Mouse (Mus musculus): ENCODE measurements around the gene Tmem59. TPM values are rescaled to one million over a fixed set of nuclear protein-coding genes. Genes with fewer than 3 reads are reported as not detected.

Gene Tmem59
- total and polyA plus RNA-seq, 3 experiments = 50.7 to 71.8 (median 68.5) TPM

DNA sequence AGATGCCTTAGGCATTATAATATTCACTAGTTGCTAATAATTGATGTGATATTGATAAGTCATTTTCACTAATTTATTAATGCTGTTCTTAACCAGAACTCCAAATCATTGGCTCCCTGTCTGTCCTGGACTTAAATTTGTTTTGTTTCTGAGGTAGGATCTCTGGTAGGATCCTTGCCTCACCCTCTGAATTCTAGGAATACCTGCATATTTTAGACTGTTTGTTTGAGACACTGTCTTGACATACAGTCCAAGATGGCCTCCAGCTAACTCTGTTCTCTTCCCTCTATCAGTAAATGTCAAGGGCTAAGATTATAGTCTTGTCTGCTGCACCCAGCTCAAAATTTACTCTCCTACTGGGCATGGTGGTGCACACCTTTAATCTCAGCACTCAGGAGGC, 2.5 kb downstream of the Tmem59 start:
- no peaks in the 10 kb centered on the region for H3K27me3 ChIP-seq (replicated peaks)
- H3K9ac ChIP-seq (ENCODE audit: insufficient read depth, low read depth) = no peak overlapping the region
- H3K27ac ChIP-seq (ENCODE audit: insufficient read depth, low read depth) = no peak overlapping the region
- H3K9me3 ChIP-seq (replicated peaks; ENCODE audit: low read length) = no peaks in the 10 kb centered on the region
- H3K4me1 ChIP-seq (ENCODE audit: control insufficient read depth in 1 of 2, insufficient read depth in 2 of 2) = peaks cover 3 to 58% of the 10 kb centered on the region in 2 experiments
- dilution Hi-C loops (cut with MboI; ENCODE audit: extremely low pct_ligation_motif_present, extremely low pct_unique_long_range_greater_than_20kb, low sequenced_read_pairs) = no loop called here
- H3K4me2 ChIP-seq (ENCODE audit: insufficient read depth, low read depth, poor library complexity, severe bottlenecking) = no peak overlapping the region
- no peak overlapping the region for H3K4me3 ChIP-seq (replicated peaks in 1 of 3; ENCODE audit: low read depth in 2 of 3, low read length in 2 of 3, poor library complexity in 1 of 3)
- in situ Hi-C loops (cut with MboI; ENCODE audit: low pct_ligation_motif_present, low pct_unique_long_range_greater_than_20kb, low sequenced_read_pairs) = no loop called here
- peaks cover 65% of the 10 kb centered on the region for H3K79me2 ChIP-seq (replicated peaks; ENCODE audit: control insufficient read depth, extremely low read depth, insufficient read depth, poor library complexity, severe bottlenecking)
- peaks cover 3 to 20% of the 10 kb centered on the region in 2 experiments for H3K36me3 ChIP-seq (replicated peaks in 1 of 2; ENCODE audit: control insufficient read depth in 1 of 2, insufficient read depth in 1 of 2, low read length in 1 of 2)
- TF ChIP-seq IRF4 (IDR thresholded peaks at IDR 0.05; ENCODE audit: low read depth, low read length) (no peak), NELFE (IDR thresholded peaks at IDR 0.05; ENCODE audit: low read depth, low read length) (no peak)
- DNase-seq (ENCODE audit: extremely low read depth) = no peak

DNA sequence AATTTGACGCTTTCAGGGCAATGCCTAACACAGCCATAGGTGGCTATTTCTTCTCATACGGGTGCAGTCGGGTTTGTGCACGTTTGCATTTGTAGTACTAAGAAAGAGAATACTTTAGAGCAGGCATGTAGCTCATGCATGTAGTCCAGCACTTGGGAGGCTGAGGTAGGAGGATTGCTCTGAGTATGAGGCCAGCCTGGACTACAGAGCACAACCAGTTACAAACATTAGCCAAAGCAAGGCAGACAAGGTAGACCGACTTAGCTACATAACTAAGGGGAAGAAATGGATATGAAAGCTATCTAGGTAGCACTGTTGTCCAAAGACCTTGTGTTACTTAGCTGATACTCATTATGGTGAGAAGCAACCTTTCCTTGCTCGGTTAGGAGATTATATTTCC, 3.7 kb downstream of the Tmem59 start:
- no peak overlapping the region for H3K27ac ChIP-seq (ENCODE audit: insufficient read depth, low read depth)
- in situ Hi-C loops (cut with MboI; ENCODE audit: low pct_ligation_motif_present, low pct_unique_long_range_greater_than_20kb, low sequenced_read_pairs) (no loop called here), dilution Hi-C loops (cut with MboI; ENCODE audit: extremely low pct_ligation_motif_present, extremely low pct_unique_long_range_greater_than_20kb, low sequenced_read_pairs) (no loop called here)
- H3K27me3 ChIP-seq (replicated peaks) = no peaks in the 10 kb centered on the region
- H3K4me1 ChIP-seq (ENCODE audit: control insufficient read depth in 1 of 2, insufficient read depth in 2 of 2) = peaks cover 3 to 55% of the 10 kb centered on the region in 2 experiments
- H3K4me3 ChIP-seq (replicated peaks in 1 of 3; ENCODE audit: low read depth in 2 of 3, low read length in 2 of 3, poor library complexity in 1 of 3) = no peak overlapping the region
- no peak overlapping the region for H3K4me2 ChIP-seq (ENCODE audit: insufficient read depth, low read depth, poor library complexity, severe bottlenecking)
- no peak overlapping the region for H3K9ac ChIP-seq (ENCODE audit: insufficient read depth, low read depth)
- TF ChIP-seq MYC (IDR thresholded peaks at IDR 0.05; ENCODE audit: low read depth, low read length) = no peak
- no peak for TF ChIP-seq UBTF (IDR thresholded peaks at IDR 0.05; ENCODE audit: low read depth, low read length)
- TF ChIP-seq GABPA (IDR thresholded peaks at IDR 0.05; ENCODE audit: insufficient replicate concordance, low read depth, low read length) = no peak
- no peak for TF ChIP-seq CHD2 (IDR thresholded peaks at IDR 0.05; ENCODE audit: low read length)
- no peak for TF ChIP-seq JUND (conservative IDR thresholded peaks at IDR 0.05; ENCODE audit: low read depth, low read length)
- no peak for TF ChIP-seq ELF1 (IDR thresholded peaks at IDR 0.05; ENCODE audit: low read depth, low read length)
- TF ChIP-seq CTCF (conservative IDR thresholded peaks at IDR 0.05 in 1 of 2, IDR thresholded peaks at IDR 0.05 in 1 of 2; ENCODE audit: low read depth in 2 of 2, low read length in 2 of 2) = no peak
- TF ChIP-seq SIN3A (IDR thresholded peaks at IDR 0.05; ENCODE audit: low read length) = no peak
- TF ChIP-seq HCFC1 (IDR thresholded peaks at IDR 0.05; ENCODE audit: low read depth, low read length) = no peak
- TF ChIP-seq ZC3H11A (IDR thresholded peaks at IDR 0.05; ENCODE audit: low read depth, low read length) = no peak
- TF ChIP-seq PAX5 (IDR thresholded peaks at IDR 0.05; ENCODE audit: low read length) = no peak
- TF ChIP-seq CHD1 (IDR thresholded peaks at IDR 0.05; ENCODE audit: low read depth, low read length) = no peak
- no peak for TF ChIP-seq MXI1 (IDR thresholded peaks at IDR 0.05; ENCODE audit: low read depth, low read length)
- no peaks in the 10 kb centered on the region for H3K9me3 ChIP-seq (replicated peaks; ENCODE audit: low read length)
- H3K36me3 ChIP-seq (replicated peaks in 1 of 2; ENCODE audit: control insufficient read depth in 1 of 2, insufficient read depth in 1 of 2, low read length in 1 of 2) = peaks cover 8 to 20% of the 10 kb centered on the region in 2 experiments
- DNase-seq (ENCODE audit: extremely low read depth) = no peak
- peaks cover 64% of the 10 kb centered on the region for H3K79me2 ChIP-seq (replicated peaks; ENCODE audit: control insufficient read depth, extremely low read depth, insufficient read depth, poor library complexity, severe bottlenecking)

DNA sequence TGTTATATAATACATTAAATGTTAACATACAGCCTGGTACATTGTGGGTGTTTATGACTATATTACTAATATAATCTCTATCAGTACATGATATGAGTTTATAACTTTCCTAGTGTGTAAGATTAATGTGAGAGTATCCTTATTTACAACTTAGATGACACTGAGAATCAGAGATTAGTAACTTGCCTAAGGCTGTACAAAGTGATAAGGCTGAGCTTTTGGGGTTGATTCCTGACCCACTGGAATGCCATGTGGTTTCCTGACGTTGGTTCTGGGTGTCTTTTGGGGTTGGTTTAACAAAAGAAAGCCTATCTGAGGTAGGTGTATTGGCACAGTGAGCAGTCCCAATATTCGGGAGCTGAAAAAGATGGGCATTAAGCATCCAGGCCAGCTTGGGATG, 4.6 kb downstream of the Tmem59 start:
- Histone ChIP-seq H3K9ac (ENCODE audit: insufficient read depth, low read depth) (no peak overlapping the region), H3K9me3 (replicated peaks; ENCODE audit: low read length) (no peaks in the 10 kb centered on the region), H3K79me2 (replicated peaks; ENCODE audit: control insufficient read depth, extremely low read depth, insufficient read depth, poor library complexity, severe bottlenecking) (peaks cover 61% of the 10 kb centered on the region), H3K36me3 (replicated peaks in 1 of 2; ENCODE audit: control insufficient read depth in 1 of 2, insufficient read depth in 1 of 2, low read length in 1 of 2) (peaks cover 13 to 28% of the 10 kb centered on the region in 2 experiments), H3K27me3 (replicated peaks) (no peaks in the 10 kb centered on the region), H3K4me1 (ENCODE audit: control insufficient read depth in 1 of 2, insufficient read depth in 2 of 2) (peaks cover 3 to 48% of the 10 kb centered on the region in 2 experiments), H3K27ac (ENCODE audit: insufficient read depth, low read depth) (no peak overlapping the region), H3K4me3 (replicated peaks in 1 of 3; ENCODE audit: low read depth in 2 of 3, low read length in 2 of 3, poor library complexity in 1 of 3) (no peak overlapping the region), H3K4me2 (ENCODE audit: insufficient read depth, low read depth, poor library complexity, severe bottlenecking) (no peak overlapping the region)
- TF ChIP-seq EP300 (IDR thresholded peaks at IDR 0.05; ENCODE audit: low read length) = no peak
- no peak for TF ChIP-seq BHLHE40 (IDR thresholded peaks at IDR 0.05; ENCODE audit: low read depth, low read length)
- TF ChIP-seq ZMIZ1 (IDR thresholded peaks at IDR 0.05; ENCODE audit: low read depth, low read length) = no peak
- TF ChIP-seq CHD2 (IDR thresholded peaks at IDR 0.05; ENCODE audit: low read length) = no peak
- TF ChIP-seq KAT2A (IDR thresholded peaks at IDR 0.05; ENCODE audit: insufficient replicate concordance, low read length) = no peak
- no peak for TF ChIP-seq GABPA (IDR thresholded peaks at IDR 0.05; ENCODE audit: insufficient replicate concordance, low read depth, low read length)
- no peak for TF ChIP-seq E2F4 (IDR thresholded peaks at IDR 0.05; ENCODE audit: insufficient replicate concordance, low read depth, low read length)
- TF ChIP-seq CHD1 (IDR thresholded peaks at IDR 0.05; ENCODE audit: low read depth, low read length) = no peak
- TF ChIP-seq NELFE (IDR thresholded peaks at IDR 0.05; ENCODE audit: low read depth, low read length) = no peak
- no peak for TF ChIP-seq RCOR1 (conservative IDR thresholded peaks at IDR 0.05; ENCODE audit: low read depth, low read length)
- TF ChIP-seq USF1 (IDR thresholded peaks at IDR 0.05; ENCODE audit: low read depth, low read length) = no peak
- TF ChIP-seq JUND (conservative IDR thresholded peaks at IDR 0.05; ENCODE audit: low read depth, low read length) = no peak
- TF ChIP-seq NRF1 (IDR thresholded peaks at IDR 0.05; ENCODE audit: low read depth, low read length) = no peak
- in situ Hi-C loops (cut with MboI; ENCODE audit: low pct_ligation_motif_present, low pct_unique_long_range_greater_than_20kb, low sequenced_read_pairs) = no loop called here
- no peak for DNase-seq (ENCODE audit: extremely low read depth)
- dilution Hi-C loops (cut with MboI; ENCODE audit: extremely low pct_ligation_motif_present, extremely low pct_unique_long_range_greater_than_20kb, low sequenced_read_pairs) = no loop called here
